Mouse (Mus musculus) kidney, postnatal 0 days (tissue): Measurements from ENCODE around the gene Izumo2. TPM values are rescaled to one million over a fixed set of nuclear protein-coding genes. Genes with fewer than 3 reads are reported as not detected.
A peak's percentile ranks its signal among the peaks of the same experiment; 100 is the strongest.

Source experiments
- ATAC-seq: fragments of 200-750 bp; cut with Nextera tagmentation; replicated peaks from 2 replicates; pipeline ENCODE4 v1.8.0; 2017; ENCODE audit warnings: low read depth, moderate number of reproducible peaks, moderate TSS enrichment, moderate library complexity; ENCODE audit not compliant: low FRiP score
- DNase-seq: peaks from one replicate; pipeline ENCODE4 v3.0.0-alpha.2; 2016; ENCODE audit warnings: low spot score
- H3K27ac ChIP-seq: fragments of 300-500 bp; sonication (generic); 2 replicates; pipeline ENCODE4 v1.5.1; 2014; ENCODE audit warnings: mild to moderate bottlenecking
- H3K27me3 ChIP-seq: fragments of 300-500 bp; sonication (generic); 2 replicates; pipeline ENCODE4 v1.6.1; 2014; ENCODE audit warnings: low read length, mixed read lengths; ENCODE audit not compliant: insufficient read depth
- H3K36me3 ChIP-seq: fragments of 300-500 bp; sonication (generic); 2 replicates; pipeline ENCODE4 v1.6.1; 2014; ENCODE audit warnings: low read length, mixed read lengths; ENCODE audit not compliant: insufficient read depth
- H3K4me1 ChIP-seq: fragments of 300-500 bp; sonication (generic); replicated peaks from 2 replicates; pipeline ENCODE4 v1.6.1; 2014; ENCODE audit warnings: antibody characterized with exemption, low read length, mixed read lengths; ENCODE audit not compliant: insufficient read depth
- H3K4me2 ChIP-seq: fragments of 300-500 bp; sonication (generic); 2 replicates; pipeline ENCODE4 v1.6.1; 2014; ENCODE audit warnings: mild to moderate bottlenecking, low read length, moderate library complexity, mixed read lengths
- H3K4me3 ChIP-seq: fragments of 300-500 bp; sonication (generic); replicated peaks from 2 replicates; pipeline ENCODE4 v1.5.1; 2014; ENCODE audit warnings: low read depth, low read length
- H3K9ac ChIP-seq: fragments of 300-500 bp; sonication (generic); 2 replicates; pipeline ENCODE4 v1.6.1; 2014; ENCODE audit warnings: low read depth, low read length
- H3K9me3 ChIP-seq: fragments of 300-500 bp; sonication (generic); replicated peaks from 2 replicates; pipeline ENCODE4 v1.6.1; 2016; ENCODE audit warnings: low read length, inconsistent platforms, mixed read lengths
- CTCF ChIP-seq: IDR thresholded peaks from 2 replicates; pipeline ENCODE4 v1.5.1; 2016; ENCODE audit warnings: antibody characterized with exemption, low read depth, mild to moderate bottlenecking, moderate library complexity
- WGBS: fragments of 180-500 bp; shearing (Covaris S2); extraction: QIAGEN DNeasy Blood & Tissue Kit; methylation state at CpG from one replicate; pipeline ENCODE4 v1.1.7; 2014; 5-methylcytosine and 5-hydroxymethylcytosine counted together
- polyA plus RNA-seq: library from polyadenylated mRNA; unstranded; fragments of >200 nt; fragmentation: Nextera tagmentation; extraction: Ambion mirVana; gene quantifications from 2 replicates; pipeline ENCODE4 v1.2.1, GENCODE M21; 2015

The Izumo2 gene
- polyA plus RNA-seq = not detected in 2 replicates

- TF ChIP-seq CTCF = no peak
- Histone ChIP-seq H3K4me2 (no peak within 1 kb of the TSS), H3K9me3 (no peaks in the 10 kb centered on the region), H3K27me3 (no peaks in the 10 kb centered on the region), H3K27ac (no peak within 1 kb of the TSS), H3K9ac (no peak within 1 kb of the TSS), H3K4me3 (no peak within 1 kb of the TSS), H3K4me1 (no peaks in the 10 kb centered on the region), H3K36me3 (no peaks in the 10 kb centered on the region)
- WGBS = 72% methylated on average over 14 of the region's 14 CpGs
- DNase-seq (no peak), ATAC-seq (no peak)
These were observed at the start of gene Izumo2 for GRCm38 (mm10) chr7:44708574-44708973. Gene Izumo2 (plus strand): TSS chr7:44708742.

- H3K27ac ChIP-seq = no peak overlapping the region
- ATAC-seq (no peak), DNase-seq (no peak)
- no peak overlapping the region for H3K9ac ChIP-seq
- 83% methylated on average over 5 of the region's 5 CpGs for WGBS
- no peaks in the 10 kb centered on the region for H3K27me3 ChIP-seq
- no peaks in the 10 kb centered on the region for H3K9me3 ChIP-seq
- H3K4me3 ChIP-seq = no peak overlapping the region
- no peak for TF ChIP-seq CTCF
- no peaks in the 10 kb centered on the region for H3K4me1 ChIP-seq
- H3K36me3 ChIP-seq = no peaks in the 10 kb centered on the region
- no peak overlapping the region for H3K4me2 ChIP-seq
These were observed 47.3 kb upstream of the Izumo2 start for GRCm38 (mm10) chr7:44661219-44661618.

- ATAC-seq = peak; percentile 83
- DNase-seq = no peak
These were observed 46.4 kb upstream of the Izumo2 start for GRCm38 (mm10) chr7:44662168-44662567.

GRCm38 (mm10) chr7:44662569-44662968 is 46.0 kb upstream of the Izumo2 start:
- Histone ChIP-seq H3K27ac (peak overlapping the region; percentile 37; the same call in 1 of the 2 replicates), H3K4me3 (no peak overlapping the region), H3K4me2 (no peak overlapping the region; the same call in 1 of the 2 replicates), H3K27me3 (no peaks in the 10 kb centered on the region), H3K36me3 (no peaks in the 10 kb centered on the region), H3K9me3 (no peaks in the 10 kb centered on the region), H3K9ac (no peak overlapping the region), H3K4me1 (no peaks in the 10 kb centered on the region)
- DNase-seq (no peak), ATAC-seq (0 out of 2 replicates have a peak, but pooled peaks have one; percentile 3)
- TF ChIP-seq CTCF = no peak
- WGBS = 8% methylated on average over 3 of the region's 3 CpGs

More at GRCm38 (mm10) chr7:44662168-44662567, 46.4 kb upstream of the Izumo2 start:
- no peaks in the 10 kb centered on the region for H3K36me3 ChIP-seq
- H3K27ac ChIP-seq = peak overlapping the region; percentile 37; the same call in 1 of the 2 replicates
- H3K4me3 ChIP-seq = no peak overlapping the region
- 10% methylated on average over 8 of the region's 8 CpGs for WGBS
- H3K9ac ChIP-seq = no peak overlapping the region
- peak; percentile 20; the same call in 1 of the 2 replicates for TF ChIP-seq CTCF
- no peaks in the 10 kb centered on the region for H3K4me1 ChIP-seq
- no peaks in the 10 kb centered on the region for H3K9me3 ChIP-seq
- H3K27me3 ChIP-seq = no peaks in the 10 kb centered on the region
- H3K4me2 ChIP-seq = no peak overlapping the region; the same call in 1 of the 2 replicates

- Histone ChIP-seq H3K27me3 (no peaks in the 10 kb centered on the region), H3K9ac (no peak overlapping the region), H3K4me3 (no peak overlapping the region), H3K4me2 (no peak overlapping the region), H3K36me3 (no peaks in the 10 kb centered on the region), H3K27ac (no peak overlapping the region), H3K4me1 (no peaks in the 10 kb centered on the region), H3K9me3 (no peaks in the 10 kb centered on the region)
- DNase-seq (no peak), ATAC-seq (no peak)
- 92% methylated on average over 5 of the region's 5 CpGs for WGBS
- no peak for TF ChIP-seq CTCF
These were observed 45.0 kb upstream of the Izumo2 start for GRCm38 (mm10) chr7:44663546-44663945.

GRCm38 (mm10) chr7:44664731-44665130 is 43.8 kb upstream of the Izumo2 start:
- H3K27ac ChIP-seq = no peak overlapping the region
- no peaks in the 10 kb centered on the region for H3K4me1 ChIP-seq
- no peak overlapping the region for H3K4me3 ChIP-seq
- DNase-seq (no peak), ATAC-seq (no peak)
- H3K4me2 ChIP-seq = no peak overlapping the region
- WGBS = 34% methylated on average over 11 of the region's 11 CpGs
- no peak overlapping the region for H3K9ac ChIP-seq
- H3K9me3 ChIP-seq = no peaks in the 10 kb centered on the region
- H3K27me3 ChIP-seq = no peaks in the 10 kb centered on the region
- H3K36me3 ChIP-seq = no peaks in the 10 kb centered on the region
- TF ChIP-seq CTCF = no peak

- H3K9ac ChIP-seq = no peak overlapping the region
- ATAC-seq (no peak), DNase-seq (no peak)
- no peaks in the 10 kb centered on the region for H3K4me1 ChIP-seq
- no peak overlapping the region for H3K27ac ChIP-seq
- no peaks in the 10 kb centered on the region for H3K9me3 ChIP-seq
- H3K27me3 ChIP-seq = no peaks in the 10 kb centered on the region
- H3K4me3 ChIP-seq = no peak overlapping the region
- no peak overlapping the region for H3K4me2 ChIP-seq
- no peaks in the 10 kb centered on the region for H3K36me3 ChIP-seq
- 85% methylated on average over 2 of the region's 2 CpGs for WGBS
- TF ChIP-seq CTCF = peak; percentile 18; the same call in 1 of the 2 replicates
These were observed 42.1 kb upstream of the Izumo2 start for GRCm38 (mm10) chr7:44666462-44666861.
